In genomic region chr6:116389481-116389880, GRCm38 (mm10) we compare ENCODE assay signal across 16 mouse cellular contexts.
"Had no signal": no experiment of that assay in that cellular context is flagged by ENCODE, and none has a peak within 500 bp of the region (broad histone marks: within the 10 kb centered on the region; RNA-seq: fewer than 3 reads in every experiment).

No protein-coding gene starts in this region.

- H3K4me3 ChIP-seq: neural tube, embryonic 13.5 days; neural tube, embryonic 15.5 days; stomach, embryonic 15.5 days had no signal

- H3K27ac ChIP-seq: neural tube, embryonic 13.5 days; neural tube, embryonic 15.5 days; stomach, embryonic 15.5 days; stomach, postnatal 0 days had no signal

- H3K4me2 ChIP-seq: neural tube, embryonic 13.5 days; neural tube, embryonic 15.5 days; stomach, embryonic 15.5 days had no signal

- DNase-seq: retina, postnatal 1 day; right cerebral cortex, adult 18-20 months; right cerebral cortex, postnatal 14 days; right cerebral cortex, postnatal 25 days; right cerebral cortex, postnatal 4 days; spleen, adult 18-20 months; thymus, adult 18-20 months; thymus, adult 2 months; thymus, postnatal 14 days; thymus, postnatal 25 days; thymus, postnatal 36 days; thymus, postnatal 4 days had no signal

- H3K9ac ChIP-seq: neural tube, embryonic 13.5 days; neural tube, embryonic 15.5 days; stomach, embryonic 15.5 days had no signal

- H3K27me3 ChIP-seq: neural tube, embryonic 13.5 days; neural tube, embryonic 15.5 days; stomach, embryonic 15.5 days had no signal

- H3K9me3 ChIP-seq: neural tube, embryonic 13.5 days; neural tube, embryonic 15.5 days; stomach, embryonic 15.5 days had no signal

- H3K36me3 ChIP-seq: neural tube, embryonic 13.5 days; neural tube, embryonic 15.5 days; stomach, embryonic 15.5 days had no signal
